In genomic region chr12:113187011-113187375, GRCm38 (mm10) we compare ENCODE assay signal across 7 mouse cellular contexts. TPM values are rescaled to one million over a fixed set of nuclear protein-coding genes. Genes with fewer than 3 reads are reported as not detected.
DNase-seq lines count a peak whose midpoint lies in the region; ATAC-seq and TF ChIP-seq lines count a peak whose summit lies in the region.

No protein-coding gene starts in this region.

- peak overlapping the region; percentile 80 for H3K4me3 ChIP-seq in left cerebral cortex, adult 2 months
- peak overlapping the region; percentile 72 for H3K4me3 ChIP-seq in forebrain, embryonic 10.5 days
- H3K4me3 ChIP-seq in intestine, embryonic 16.5 days (ENCODE audit: low read length): no peak overlapping the region; the same call in 1 of the 2 replicates
- H3K4me3 ChIP-seq in olfactory bulb, adult 2 months (ENCODE audit: insufficient read depth, low read depth, low read length): peak overlapping the region; percentile 94

- peaks cover 58% of the 10 kb centered on the region for H3K27me3 ChIP-seq in forebrain, embryonic 10.5 days (ENCODE audit: poor library complexity, severe bottlenecking)
- peaks cover 18% of the 10 kb centered on the region for H3K27me3 ChIP-seq in intestine, embryonic 16.5 days (replicated peaks; ENCODE audit: control insufficient read depth, insufficient read depth, low read length)

- no peak overlapping the region; the same call in 1 of the 2 replicates for H3K27ac ChIP-seq in left cerebral cortex, adult 2 months
- no peak overlapping the region for H3K27ac ChIP-seq in forebrain, embryonic 10.5 days
- no peak overlapping the region for H3K27ac ChIP-seq in intestine, embryonic 16.5 days (ENCODE audit: low read length)
- no peak overlapping the region for H3K27ac ChIP-seq in olfactory bulb, adult 2 months (ENCODE audit: insufficient read depth, low read depth, low read length)

- ATAC-seq in intestine, embryonic 16.5 days: no peak
- ATAC-seq in erythroid progenitor cell, adult 5-6 weeks (replicated peaks; ENCODE audit: low FRiP score, poor library complexity, severe bottlenecking): no peak

- intact Hi-C loops in left cerebral cortex, adult 2 months (cut with DNase I): loop anchor here (5.0 kb wide), 1 partner anchor 40 kb away; the partner anchor contains the start of gene Crip1
- intact Hi-C loops in left cerebral cortex, postnatal 4 days (cut with DNase I): no loop called here

- H3K4me1 ChIP-seq in forebrain, embryonic 10.5 days: peaks cover 32% of the 10 kb centered on the region
- peaks cover 25% of the 10 kb centered on the region for H3K4me1 ChIP-seq in intestine, embryonic 16.5 days (ENCODE audit: control insufficient read depth, insufficient read depth, low read length)
- peaks cover 36% of the 10 kb centered on the region for H3K4me1 ChIP-seq in olfactory bulb, adult 2 months (ENCODE audit: control insufficient read depth, insufficient read depth, low read length)

- WGBS in forebrain, embryonic 10.5 days: 53% methylated on average over 4 of the region's 4 CpGs
- 51% methylated on average over 4 of the region's 4 CpGs for WGBS in intestine, embryonic 16.5 days
- WGBS in olfactory bulb, adult 2 months: 62% methylated on average over 4 of the region's 4 CpGs

- H3K36me3 ChIP-seq in forebrain, embryonic 10.5 days (replicated peaks): peaks cover 33% of the 10 kb centered on the region
- no peaks in the 10 kb centered on the region for H3K36me3 ChIP-seq in intestine, embryonic 16.5 days (ENCODE audit: control insufficient read depth, insufficient read depth, low read length)

- no peak for DNase-seq in left cerebral cortex, adult 2 months (ENCODE audit: extremely low spot score in 1 of 2, low spot score in 2 of 2)
- DNase-seq in left cerebral cortex, postnatal 4 days: no peak
- DNase-seq in forebrain, embryonic 10.5 days (ENCODE audit: extremely low spot score, low spot score): no peak
- DNase-seq in gastrocnemius, adult 8-10 months (ENCODE audit: low spot score in 2 of 2): no peak

- TF ChIP-seq POLR2A in olfactory bulb, adult 2 months (IDR thresholded peaks at IDR 0.05; ENCODE audit: insufficient read depth, low read depth, low read length): no peak

- peak overlapping the region; percentile 90 for H3K4me2 ChIP-seq in intestine, embryonic 16.5 days (ENCODE audit: low read depth, low read length)

- H3K9ac ChIP-seq in intestine, embryonic 16.5 days (ENCODE audit: low read depth, low read length): no peak overlapping the region

- H3K9me3 ChIP-seq in forebrain, embryonic 10.5 days: peaks cover 11% of the 10 kb centered on the region; the same call in 1 of the 2 replicates
- no peaks in the 10 kb centered on the region for H3K9me3 ChIP-seq in intestine, embryonic 16.5 days (ENCODE audit: control insufficient read depth, low read length)

- no peak for TF ChIP-seq CTCF in left cerebral cortex, adult 2 months (IDR thresholded peaks at IDR 0.05)
- TF ChIP-seq CTCF in olfactory bulb, adult 2 months (IDR thresholded peaks at IDR 0.05; ENCODE audit: insufficient read depth, low read depth, low read length): no peak

RNA-seq across cellular contexts. Expression of gene Tmem121, which starts 1.3 kb away (rescaled TPM):
- total RNA-seq in left cerebral cortex, adult 2 months (2021): 10 to 100 TPM; 27.8 to 28.6 TPM
- total RNA-seq in left cerebral cortex, postnatal 4 days (2021): 10 to 100 TPM; 37.8 to 40.0 TPM
- polyA plus RNA-seq in forebrain, embryonic 10.5 days (2016; fragmentation: Nextera tagmentation; extraction: Ambion mirVana): 18.7 and 20.3 TPM in 2 replicates
- polyA plus RNA-seq in intestine, embryonic 16.5 days (2015; fragmentation: Nextera tagmentation; extraction: Ambion mirVana): 5.6 and 5.8 TPM in 2 replicates
- polyA plus RNA-seq in olfactory bulb, adult 2 months (2012; ENCODE audit: insufficient read depth, insufficient read length, low replicate concordance, missing spikeins): not detected in 2 replicates
- total RNA-seq in gastrocnemius, adult 8-10 months (2022): not detected
- total RNA-seq in erythroid progenitor cell, adult 5-6 weeks (2015; ENCODE audit: low replicate concordance): not detected in 2 replicates
- not detected in 2 replicates for total RNA-seq in erythroid progenitor cell, adult 5-6 weeks (2017; ENCODE audit: low replicate concordance)

RNA-seq across cellular contexts. Expression of gene Tedc1, which starts 30.8 kb away (rescaled TPM):
- 1 to 10 TPM; 1.7 to 2.2 TPM for total RNA-seq in left cerebral cortex, adult 2 months (2021)
- 1 to 10 TPM; 5.6 to 5.7 TPM for total RNA-seq in left cerebral cortex, postnatal 4 days (2021)
- polyA plus RNA-seq in forebrain, embryonic 10.5 days (2016; fragmentation: Nextera tagmentation; extraction: Ambion mirVana): 66.4 and 69.6 TPM in 2 replicates
- 21.4 and 22.7 TPM in 2 replicates for polyA plus RNA-seq in intestine, embryonic 16.5 days (2015; fragmentation: Nextera tagmentation; extraction: Ambion mirVana)
- not detected in 2 replicates for polyA plus RNA-seq in olfactory bulb, adult 2 months (2012; ENCODE audit: insufficient read depth, insufficient read length, low replicate concordance, missing spikeins)
- total RNA-seq in gastrocnemius, adult 8-10 months (2022): under 1 TPM in 1 of 4 experiments, not detected in 3; 0.22 TPM
- total RNA-seq in erythroid progenitor cell, adult 5-6 weeks (2015; ENCODE audit: low replicate concordance): 11.3 and 18.7 TPM in 2 replicates
- 18.9 and 38.9 TPM in 2 replicates for total RNA-seq in erythroid progenitor cell, adult 5-6 weeks (2017; ENCODE audit: low replicate concordance)

RNA-seq across cellular contexts. Expression of gene Crip1, which starts 40.9 kb away (rescaled TPM):
- 10 to 100 TPM; 14.4 to 15.0 TPM for total RNA-seq in left cerebral cortex, adult 2 months (2021)
- total RNA-seq in left cerebral cortex, postnatal 4 days (2021): 10 to 100 TPM; 14.9 to 16.3 TPM
- polyA plus RNA-seq in forebrain, embryonic 10.5 days (2016; fragmentation: Nextera tagmentation; extraction: Ambion mirVana): 59.2 and 59.5 TPM in 2 replicates
- polyA plus RNA-seq in intestine, embryonic 16.5 days (2015; fragmentation: Nextera tagmentation; extraction: Ambion mirVana): 489 and 523 TPM in 2 replicates
- polyA plus RNA-seq in olfactory bulb, adult 2 months (2012; ENCODE audit: insufficient read depth, insufficient read length, low replicate concordance, missing spikeins): not detected in 2 replicates
- 10 to 100 TPM; 53.0 to 78.6 (median 58.5) TPM for total RNA-seq in gastrocnemius, adult 8-10 months (2022)
- 106 and 143 TPM in 2 replicates for total RNA-seq in erythroid progenitor cell, adult 5-6 weeks (2015; ENCODE audit: low replicate concordance)
- total RNA-seq in erythroid progenitor cell, adult 5-6 weeks (2017; ENCODE audit: low replicate concordance): 93.8 and 176 TPM in 2 replicates

RNA-seq across cellular contexts. Expression of gene Crip2, which starts 47.0 kb away (rescaled TPM):
- total RNA-seq in left cerebral cortex, adult 2 months (2021): 100 to 1,000 TPM; 143 to 148 TPM
- 100 to 1,000 TPM; 306 to 334 TPM for total RNA-seq in left cerebral cortex, postnatal 4 days (2021)
- polyA plus RNA-seq in forebrain, embryonic 10.5 days (2016; fragmentation: Nextera tagmentation; extraction: Ambion mirVana): 172 and 182 TPM in 2 replicates
- 124 and 130 TPM in 2 replicates for polyA plus RNA-seq in intestine, embryonic 16.5 days (2015; fragmentation: Nextera tagmentation; extraction: Ambion mirVana)
- polyA plus RNA-seq in olfactory bulb, adult 2 months (2012; ENCODE audit: insufficient read depth, insufficient read length, low replicate concordance, missing spikeins): not detected in 2 replicates
- 10 to 100 TPM; 22.0 to 27.4 (median 24.3) TPM for total RNA-seq in gastrocnemius, adult 8-10 months (2022)
- total RNA-seq in erythroid progenitor cell, adult 5-6 weeks (2015; ENCODE audit: low replicate concordance): 22.7 and 54.1 TPM in 2 replicates
- total RNA-seq in erythroid progenitor cell, adult 5-6 weeks (2017; ENCODE audit: low replicate concordance): 16.0 and 29.5 TPM in 2 replicates

Comparison
In these comparisons a context has a peak if more than half of its experiments do, and no peak if none do; other contexts are left out.
1. RNA of gene Tmem121, which starts 1.3 kb away (total RNA-seq): 37.8 to 40.0 TPM in left cerebral cortex, postnatal 4 days and 27.8 to 28.6 TPM in left cerebral cortex, adult 2 months; not detected in gastrocnemius, adult 8-10 months and not detected in erythroid progenitor cell, adult 5-6 weeks; every median in the first group is over 10 times any median in the second.